Mouse (Mus musculus): ENCODE data around the gene Foxf2.

DNA sequence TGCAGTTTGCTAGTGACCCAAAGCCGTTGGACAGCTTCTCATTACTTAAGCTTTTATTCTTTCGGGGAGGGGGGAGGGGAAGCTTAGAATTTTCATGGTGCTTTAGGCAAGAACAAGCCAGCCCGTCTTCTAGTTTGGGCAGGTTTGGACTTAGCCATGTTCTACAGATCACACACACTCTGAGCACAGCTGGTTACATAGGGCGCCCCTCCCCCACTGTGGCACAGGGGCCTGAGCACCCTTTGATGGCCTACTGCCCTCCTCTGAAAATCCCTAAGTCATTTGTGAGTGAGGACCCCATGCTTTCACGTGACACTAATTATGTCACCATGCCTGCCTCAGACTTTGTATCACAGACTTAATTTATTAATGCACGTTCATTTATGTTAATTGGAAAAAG, 35.6 kb downstream of the Foxf2 start:
- TF ChIP-seq CTCF (IDR thresholded peaks at IDR 0.05; ENCODE audit: low read depth, low read length) (no peak), POLR2A (IDR thresholded peaks at IDR 0.05; ENCODE audit: insufficient read depth, low read length) (no peak)

Data from ES-Bruce4 (cell line).